Mouse (Mus musculus): ENCODE data around the gene Pomgnt1.

The Pomgnt1 gene

DNA sequence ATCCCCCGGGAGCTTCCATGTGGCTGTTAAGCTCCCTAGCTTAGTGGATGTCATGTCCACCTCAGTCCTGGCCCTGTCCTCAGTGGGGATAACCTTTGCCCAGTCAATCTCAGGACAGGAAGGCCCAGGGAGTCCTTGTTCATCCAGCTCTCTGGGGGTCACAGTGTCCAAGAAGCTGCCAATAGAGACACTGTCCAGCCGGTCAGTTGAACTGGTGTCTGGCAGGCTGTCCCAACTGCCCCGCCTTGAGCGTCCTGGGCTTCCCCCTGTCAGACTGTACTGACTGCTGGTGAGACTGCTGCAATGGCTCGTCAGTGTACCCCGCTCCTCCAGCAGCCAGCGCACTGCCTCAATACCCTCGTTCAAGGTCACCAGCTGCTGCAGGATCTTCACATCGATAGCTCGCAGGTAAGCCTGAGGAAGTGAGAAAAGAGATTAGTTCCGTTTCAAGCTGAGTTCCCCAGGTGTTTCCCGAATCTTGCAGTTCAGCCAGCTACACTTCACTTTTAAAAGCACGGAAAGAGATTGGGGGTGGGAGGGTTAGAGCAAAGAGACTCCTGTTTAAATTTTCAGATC is 13.9 kb downstream of the Pomgnt1 start:
- in situ Hi-C loops (cut with MseI, MboI), result no loop called here

- in situ Hi-C loops (cut with MseI, MboI), result no loop called here
Measured at GRCm38 (mm10) chr4:116140801-116141574, 17.3 kb downstream of the Pomgnt1 start.

DNA sequence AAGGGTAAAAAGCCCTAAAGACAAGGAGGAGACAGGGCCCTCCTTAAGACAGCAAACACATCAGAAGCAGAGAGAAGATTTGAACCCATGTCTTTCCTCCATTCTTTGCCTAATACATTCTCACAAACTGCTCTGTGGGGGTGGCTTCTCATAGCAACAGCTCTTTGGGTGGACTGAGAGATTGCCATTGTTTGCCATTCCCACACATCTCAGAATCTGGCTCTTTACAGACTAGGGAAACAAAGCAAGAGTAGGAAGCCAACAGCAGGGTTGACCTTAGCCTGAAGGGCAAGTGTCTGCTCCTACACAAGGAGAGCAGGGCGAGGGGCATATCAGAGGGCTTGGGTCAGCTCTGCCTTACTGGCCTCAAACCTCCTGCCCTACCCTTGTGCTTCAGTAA is 18.1 kb downstream of the Pomgnt1 start:
- in situ Hi-C loops (cut with MseI, MboI), result no loop called here

DNA sequence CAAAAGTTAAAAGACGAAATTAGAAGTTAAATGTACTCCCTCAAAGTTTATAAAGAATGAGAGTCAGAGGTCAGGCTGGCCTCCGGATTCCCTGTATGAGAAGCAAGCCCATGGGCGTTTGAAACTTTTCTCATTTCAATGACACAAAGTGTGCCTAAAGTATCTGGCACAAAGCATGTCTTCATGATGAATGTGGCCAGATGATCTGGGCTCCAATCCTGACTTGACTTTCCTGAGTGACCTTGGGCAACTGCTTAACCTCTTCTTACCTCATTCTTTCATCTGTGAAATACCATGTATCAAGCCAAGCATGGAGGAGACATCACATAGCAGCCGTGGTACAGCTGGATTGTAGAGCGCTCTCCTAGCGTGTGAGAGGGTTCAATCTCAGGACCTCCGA is 18.6 kb downstream of the Pomgnt1 start:
- in situ Hi-C loops (cut with MseI, MboI), result no loop called here

GRCm38 (mm10) chr4:116143317-116143811 is 19.7 kb downstream of the Pomgnt1 start:
- in situ Hi-C loops (cut with MseI, MboI), result no loop called here

- in situ Hi-C loops (cut with MseI, MboI), result no loop called here
Measured at GRCm38 (mm10) chr4:116143891-116144717, 20.5 kb downstream of the Pomgnt1 start.

DNA sequence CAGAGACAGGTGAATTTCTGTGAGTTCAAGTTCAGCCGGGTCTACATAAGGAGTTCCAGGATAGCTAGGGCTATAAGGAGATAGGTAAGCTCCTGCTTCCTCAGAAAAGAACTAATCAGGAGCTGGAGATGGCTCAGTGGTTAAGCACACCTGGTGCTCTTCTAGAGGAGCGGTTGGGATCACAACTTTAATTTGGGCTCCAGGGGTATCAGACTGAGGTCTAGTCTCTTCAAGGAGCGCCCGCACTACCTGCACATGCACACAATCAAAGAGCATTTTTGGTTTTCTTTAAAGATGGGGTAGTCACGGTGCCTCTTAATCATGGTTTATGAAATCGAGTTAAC is 26.1 kb downstream of the Pomgnt1 start:
- in situ Hi-C loops (cut with MseI, MboI), result no loop called here

DNA sequence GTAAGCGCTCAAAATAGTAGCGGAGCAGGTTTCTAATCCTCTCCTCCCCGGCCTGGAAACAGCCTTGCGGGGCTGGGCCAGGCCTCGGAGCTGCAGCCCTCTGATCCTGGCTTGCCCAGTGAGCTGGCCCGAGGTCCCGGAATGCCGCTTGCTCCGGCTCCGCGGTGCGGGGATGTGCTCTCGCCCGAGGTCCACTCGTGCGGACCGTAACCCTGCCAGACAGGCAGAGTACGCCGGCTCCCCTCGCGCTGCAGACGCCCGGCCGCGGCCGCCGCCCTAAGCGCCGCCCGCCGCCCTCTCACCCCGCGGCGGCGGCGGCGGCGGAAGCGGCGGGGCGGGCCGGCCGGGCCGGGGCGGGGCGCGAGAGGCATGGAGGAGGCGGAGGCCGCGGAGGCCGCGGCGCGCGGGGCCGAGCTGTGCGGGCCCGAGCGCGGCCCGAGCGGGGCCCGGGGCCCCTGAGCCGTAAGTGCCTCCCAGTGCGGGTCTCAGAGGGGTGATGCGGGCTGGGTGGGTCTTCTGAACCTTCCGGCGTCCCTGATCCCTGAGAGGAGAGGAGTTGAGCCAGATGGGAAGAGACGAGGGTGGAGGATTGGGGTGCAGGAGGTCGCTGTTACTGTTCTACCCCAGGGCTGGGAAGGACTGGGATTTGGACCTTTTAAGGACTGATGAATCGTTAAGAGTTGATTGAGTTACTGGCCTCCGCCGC is 26.7 kb downstream of the Pomgnt1 start:
- in situ Hi-C loops (cut with MseI, MboI), result no loop called here

GRCm38 (mm10) chr4:116150862-116151221 is 27.2 kb downstream of the Pomgnt1 start:
- in situ Hi-C loops (cut with MseI, MboI), result no loop called here

DNA sequence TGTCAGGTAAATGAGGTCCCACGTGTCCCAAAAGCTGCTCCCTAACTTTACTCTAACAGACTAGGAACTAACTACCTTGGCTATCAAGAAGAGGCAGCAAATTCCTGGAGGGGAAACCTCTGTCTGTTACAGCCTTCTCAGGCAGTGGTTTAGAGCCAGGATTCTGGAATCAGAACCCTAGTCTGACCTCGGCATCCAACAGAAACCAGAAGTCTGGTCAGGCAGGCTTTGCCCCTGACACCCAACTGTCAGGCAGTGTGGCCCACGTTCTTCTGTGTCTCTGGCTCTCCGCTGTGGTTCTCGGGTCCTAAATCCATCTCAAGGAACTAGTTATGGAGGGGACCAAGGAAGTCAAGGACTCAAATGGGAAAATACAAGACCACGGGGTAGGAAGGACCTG is 27.6 kb downstream of the Pomgnt1 start, which contains the start of gene Lurap1:
TSS of gene Lurap1 (minus strand) at position 101 of the 400 bp plus-strand sequence.
- in situ Hi-C loops (cut with MseI, MboI), result no loop called here

DNA sequence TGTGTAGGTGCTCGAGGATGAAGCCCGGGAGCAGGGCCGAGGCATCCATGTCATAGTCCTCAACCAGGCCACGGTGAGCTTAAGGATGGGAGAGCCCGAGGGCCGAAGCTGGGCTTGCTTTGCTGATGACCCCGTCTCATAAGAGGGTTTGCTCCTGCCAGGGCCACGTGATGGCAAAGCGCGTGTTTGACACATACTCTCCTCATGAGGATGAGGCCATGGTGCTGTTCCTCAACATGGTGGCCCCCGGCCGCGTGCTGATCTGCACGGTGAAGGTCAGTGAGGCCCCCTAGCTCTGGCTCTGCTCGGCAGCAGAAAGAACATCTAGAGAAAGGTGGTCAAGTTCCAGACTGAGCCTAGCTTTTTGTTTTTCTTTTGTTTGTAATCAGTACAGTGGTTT is 29.1 kb downstream of the Pomgnt1 start:
- in situ Hi-C loops (cut with MseI, MboI), result no loop called here

DNA sequence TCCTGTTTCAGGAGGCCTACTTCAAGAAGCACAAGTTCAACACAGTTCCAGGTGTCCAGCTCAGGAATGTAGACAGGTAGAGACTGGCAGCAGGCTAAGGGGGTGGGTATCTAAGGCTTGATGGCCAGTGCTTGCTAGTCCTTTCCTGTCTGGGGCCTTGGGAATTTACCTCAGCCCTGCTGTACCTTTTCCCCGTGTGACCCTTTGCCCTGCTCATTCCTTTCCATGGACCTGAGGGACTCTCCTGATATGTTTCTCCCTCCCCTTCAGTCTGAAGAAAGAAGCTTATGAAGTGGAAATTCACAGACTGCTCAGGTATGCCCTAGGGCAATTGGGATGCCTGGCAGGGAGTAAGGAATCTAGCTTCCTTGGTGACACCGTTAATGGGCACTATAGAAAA is 34.2 kb downstream of the Pomgnt1 start:
- in situ Hi-C loops (cut with MseI, MboI), result no loop called here

- in situ Hi-C loops (cut with MseI, MboI), result no loop called here
Measured at GRCm38 (mm10) chr4:116159912-116160311, 36.3 kb downstream of the Pomgnt1 start.

DNA sequence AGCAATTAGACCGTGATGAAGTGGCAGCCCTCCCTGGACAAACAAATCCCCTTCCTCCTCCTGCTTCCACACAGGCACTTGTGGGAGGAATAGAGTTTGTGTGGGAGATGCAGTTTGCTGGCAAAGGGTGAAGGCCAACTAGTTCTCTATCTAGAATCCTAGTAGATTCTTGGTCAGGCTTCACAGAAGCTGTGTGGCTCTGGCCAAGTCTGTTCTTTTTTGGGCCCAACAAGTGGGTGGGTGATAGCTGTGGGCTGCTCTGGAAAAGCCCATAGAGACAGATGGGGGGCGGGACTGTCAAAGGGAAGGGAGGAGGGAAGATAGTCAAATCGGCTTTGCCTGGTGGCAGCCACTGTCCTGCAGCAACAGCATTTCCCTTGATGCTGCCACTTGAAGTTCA is 37.1 kb downstream of the Pomgnt1 start:
- in situ Hi-C loops (cut with MseI, MboI), result no loop called here

DNA sequence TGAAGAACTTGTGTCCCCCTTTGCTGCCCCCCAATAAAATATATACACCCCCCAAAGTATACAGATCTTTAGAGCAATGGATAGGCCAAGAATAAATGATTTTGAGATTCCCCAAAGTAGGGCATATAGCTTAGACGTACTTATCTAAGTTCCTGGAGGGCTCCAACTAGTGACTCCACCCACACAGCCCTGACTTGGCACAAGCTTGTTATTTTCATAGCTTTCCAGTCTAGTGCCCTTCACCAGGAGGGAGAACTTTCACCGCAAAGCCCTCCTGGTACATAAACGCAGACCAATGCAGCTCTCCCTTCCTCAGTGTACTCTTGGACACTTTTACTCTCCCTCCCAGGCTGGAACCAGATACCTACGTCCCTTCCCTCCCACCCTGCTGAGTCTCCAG is 38.5 kb downstream of the Pomgnt1 start:
- in situ Hi-C loops (cut with MseI, MboI), result no loop called here

GRCm38 (mm10) chr4:116164759-116165554 is 41.3 kb downstream of the Pomgnt1 start:
- in situ Hi-C loops (cut with MseI, MboI), result no loop called here

GRCm38 (mm10) chr4:116165708-116166407 is 42.2 kb downstream of the Pomgnt1 start:
- in situ Hi-C loops (cut with MseI, MboI), result no loop called here

DNA sequence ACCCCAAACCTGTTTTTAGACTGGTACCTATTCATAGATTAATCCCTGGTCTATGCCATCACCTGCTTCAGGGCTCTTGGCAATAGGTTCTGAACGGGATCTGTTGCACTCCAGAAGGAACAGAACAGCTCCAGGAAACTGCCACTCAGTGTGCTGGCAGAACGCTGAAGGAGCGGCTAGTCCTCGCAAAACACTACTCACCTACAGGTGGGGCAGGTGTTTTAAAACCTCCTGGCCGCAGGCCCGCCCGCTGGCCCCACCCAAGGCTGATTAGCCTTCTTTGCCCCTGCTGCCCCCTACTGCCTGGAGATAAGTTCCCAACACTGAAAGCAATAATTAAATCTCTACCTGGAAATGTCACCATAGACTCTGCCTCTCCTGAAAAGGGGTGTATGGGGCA is 43.8 kb downstream of the Pomgnt1 start, which contains the start of gene Tspan1:
TSS of gene Tspan1 (minus strand) at position 198 of the 400 bp plus-strand sequence.
- in situ Hi-C loops (cut with MseI, MboI), result no loop called here

DNA sequence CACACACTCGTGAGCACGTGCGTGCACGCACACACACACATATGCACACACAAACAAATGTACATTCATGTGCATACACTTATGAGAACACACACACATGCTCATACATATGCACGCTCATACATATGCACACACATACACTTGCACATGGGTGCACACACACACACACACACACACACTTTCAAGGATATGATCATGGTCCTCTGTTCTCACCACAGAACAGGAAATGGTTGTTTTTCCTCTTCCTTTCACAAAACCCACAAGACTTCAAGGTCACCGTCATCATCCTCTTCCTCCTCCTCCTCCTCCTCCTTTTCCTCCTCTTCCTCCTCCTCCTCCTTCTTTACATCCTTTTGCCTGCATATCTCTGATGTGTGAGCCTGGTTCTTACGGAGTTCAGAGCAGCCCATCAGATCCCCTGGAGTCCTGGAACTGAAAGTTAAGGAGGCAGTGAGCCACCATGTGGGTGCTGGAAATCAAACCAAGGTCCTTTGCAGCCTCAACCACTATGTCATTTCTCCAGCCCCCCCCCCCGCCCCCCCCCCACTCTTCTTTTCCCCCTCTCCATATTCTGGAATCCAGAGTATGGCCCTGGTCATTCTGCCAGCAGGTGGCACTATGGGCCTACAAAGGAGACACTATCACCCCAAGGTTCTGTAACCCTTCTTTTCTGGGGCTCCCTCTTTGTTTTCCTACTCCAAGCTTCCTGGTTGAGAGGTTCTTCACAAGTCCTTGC is 45.1 kb downstream of the Pomgnt1 start:
- in situ Hi-C loops (cut with MseI, MboI), result no loop called here

- in situ Hi-C loops (cut with MseI, MboI), result no loop called here
Measured at GRCm38 (mm10) chr4:116169353-116169672, 45.7 kb downstream of the Pomgnt1 start.
